Mouse (Mus musculus) right cerebral cortex, postnatal 14 days (tissue): ENCODE data around the gene Hoxb5.

ENCODE experiments used
- DNase-seq: peaks from one replicate; pipeline ENCODE4 v3.0.0; 2022

Gene Hoxb5

DNA sequence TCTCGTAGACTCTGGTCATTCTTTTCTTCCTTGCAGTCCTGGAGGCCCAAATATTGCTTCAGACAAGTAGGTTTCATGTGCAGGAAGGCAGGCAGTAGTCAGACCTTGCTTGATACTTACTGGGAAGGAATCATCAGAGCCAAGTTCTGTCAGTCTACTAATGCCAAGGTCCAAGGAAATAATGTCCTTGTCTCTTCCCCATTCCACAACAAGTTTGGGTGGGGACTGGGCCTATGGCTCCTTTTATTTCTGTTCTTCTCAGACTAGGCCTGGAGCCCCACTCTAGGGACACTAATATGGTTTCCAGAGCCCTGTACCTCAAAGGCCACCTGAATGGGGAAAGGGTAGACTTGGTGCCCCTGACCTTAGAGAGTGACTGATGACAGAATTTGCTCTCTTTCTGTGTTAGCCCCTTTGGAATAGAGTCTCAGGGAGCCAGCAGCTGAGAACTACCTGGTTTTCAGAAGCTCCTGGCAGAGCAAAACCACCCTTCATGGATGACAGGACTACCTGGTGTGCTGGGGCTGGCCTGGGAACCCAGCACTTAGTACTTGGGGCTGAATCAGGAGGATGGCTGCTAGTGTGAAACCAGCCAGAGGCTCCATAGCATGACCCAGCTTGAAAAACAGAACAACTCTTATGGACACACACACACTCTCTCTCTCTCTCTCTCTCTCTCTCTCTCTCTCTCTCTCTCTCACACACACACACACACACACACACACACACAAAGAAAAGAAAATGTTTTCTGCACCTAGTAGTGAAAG lies 14.5 kb upstream of the Hoxb5 start:
- DNase-seq = no peak

DNA sequence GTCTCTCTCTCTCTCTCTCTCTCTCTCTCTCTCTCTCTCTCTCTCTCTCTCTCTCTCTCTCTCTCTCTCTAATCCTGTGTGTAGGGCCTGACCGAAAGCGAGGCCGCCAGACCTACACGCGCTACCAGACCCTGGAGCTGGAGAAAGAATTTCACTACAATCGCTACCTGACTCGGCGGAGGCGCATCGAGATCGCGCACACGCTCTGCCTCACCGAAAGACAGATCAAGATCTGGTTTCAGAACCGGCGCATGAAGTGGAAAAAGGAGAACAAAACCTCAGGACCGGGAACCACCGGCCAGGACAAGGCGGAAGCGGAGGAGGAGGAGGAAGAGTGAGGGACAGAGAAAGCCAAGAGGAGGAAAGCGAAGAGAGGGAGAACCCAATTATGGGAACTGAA lies 13.8 kb upstream of the Hoxb5 start:
- no peak for DNase-seq

DNA sequence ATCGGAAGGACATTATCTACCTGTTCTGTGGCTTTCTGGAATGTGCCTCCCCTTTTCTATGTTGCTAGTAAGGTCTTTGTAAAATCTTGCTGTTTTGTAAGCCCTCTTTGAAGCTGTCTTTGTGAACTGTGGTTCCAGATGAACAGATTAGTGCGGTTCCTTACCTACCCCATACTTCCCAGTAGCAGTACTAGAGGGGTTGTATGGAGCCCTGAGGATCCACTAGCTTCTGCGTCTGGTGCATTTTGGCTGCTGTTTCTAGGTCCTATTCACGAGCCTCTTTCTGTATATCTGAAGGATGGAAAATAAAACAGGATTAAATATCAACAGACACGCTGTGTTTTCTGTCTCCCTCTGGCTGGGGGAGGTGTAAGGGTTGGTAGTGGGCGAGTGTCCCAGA lies 13.3 kb upstream of the Hoxb5 start:
- no peak for DNase-seq

DNA sequence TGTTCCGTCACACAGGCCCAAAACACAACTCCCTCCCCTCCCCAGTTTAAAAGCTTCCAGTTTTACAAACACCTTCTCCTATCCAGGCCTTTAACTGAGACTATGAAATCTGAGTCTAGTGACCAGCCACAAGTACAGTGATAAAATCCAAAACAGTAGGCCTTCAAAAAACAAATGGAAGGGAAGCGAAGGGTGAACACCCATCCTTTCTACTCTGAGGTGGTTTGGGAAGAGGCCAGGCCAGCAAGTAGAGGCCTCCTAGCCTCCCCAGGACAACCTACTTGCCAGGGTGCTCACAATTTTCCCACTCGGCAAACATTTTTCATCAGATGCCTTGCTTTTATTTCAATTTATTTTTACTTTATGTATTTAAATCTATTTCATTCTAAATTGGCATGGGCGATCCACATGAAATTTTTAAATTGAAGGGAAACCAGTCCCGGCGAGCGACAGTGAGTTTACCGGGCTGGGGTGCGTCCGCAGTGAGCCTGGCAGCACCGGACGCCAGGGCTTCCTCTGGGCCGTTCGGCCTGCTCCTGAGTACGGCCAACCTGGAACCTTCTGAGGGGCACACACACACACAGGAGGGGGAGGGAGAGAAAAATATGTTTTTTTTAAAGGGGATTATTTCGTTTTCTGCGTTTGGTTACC lies 12.3 kb upstream of the Hoxb5 start:
- DNase-seq = no peak

DNA sequence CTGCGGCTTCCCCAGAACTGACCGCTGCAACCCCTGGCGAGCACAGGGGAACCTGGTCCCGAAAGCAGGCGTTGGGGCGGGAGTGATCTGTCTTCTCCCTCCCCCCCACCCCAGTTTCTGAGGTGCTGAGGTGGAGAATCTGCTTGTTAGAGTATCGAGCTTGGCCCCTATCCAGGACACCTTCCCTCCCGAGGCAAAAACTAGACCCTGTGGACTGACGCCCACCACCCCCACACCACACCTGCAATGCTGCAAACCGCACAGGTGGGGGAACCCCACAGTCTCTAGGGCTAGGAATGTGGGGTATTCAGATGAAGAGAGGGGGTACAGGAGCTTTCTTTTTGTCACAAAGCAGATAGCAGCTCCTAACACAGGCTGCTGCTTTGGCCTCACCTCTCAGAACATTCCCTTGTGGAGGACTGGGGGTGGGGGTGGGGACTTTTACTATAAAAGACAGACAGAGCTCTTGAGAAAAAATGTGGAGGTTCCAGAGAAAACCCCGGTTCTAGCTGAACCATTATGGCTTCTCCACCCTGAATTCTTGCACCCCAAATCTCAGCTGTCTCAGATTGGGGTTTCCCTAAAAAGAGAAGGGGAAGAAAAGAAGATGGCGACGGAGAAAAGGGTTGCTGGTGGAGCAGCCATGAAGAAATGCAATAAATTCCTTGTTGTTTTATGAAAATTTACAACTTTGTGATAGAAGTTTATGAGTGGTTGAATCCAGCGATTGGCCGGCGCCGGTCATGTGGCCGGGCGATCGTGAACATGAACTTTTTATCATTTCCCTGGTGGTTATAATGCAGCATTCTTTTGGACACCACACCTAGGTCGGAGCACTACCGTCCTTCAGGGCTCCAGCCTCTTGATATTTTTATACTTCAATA lies 11.2 kb upstream of the Hoxb5 start, which contains the start of gene Hoxb6:
TSS of gene Hoxb6 (plus strand) at position 796 of the 884 bp plus-strand sequence.
- no peak for DNase-seq

DNA sequence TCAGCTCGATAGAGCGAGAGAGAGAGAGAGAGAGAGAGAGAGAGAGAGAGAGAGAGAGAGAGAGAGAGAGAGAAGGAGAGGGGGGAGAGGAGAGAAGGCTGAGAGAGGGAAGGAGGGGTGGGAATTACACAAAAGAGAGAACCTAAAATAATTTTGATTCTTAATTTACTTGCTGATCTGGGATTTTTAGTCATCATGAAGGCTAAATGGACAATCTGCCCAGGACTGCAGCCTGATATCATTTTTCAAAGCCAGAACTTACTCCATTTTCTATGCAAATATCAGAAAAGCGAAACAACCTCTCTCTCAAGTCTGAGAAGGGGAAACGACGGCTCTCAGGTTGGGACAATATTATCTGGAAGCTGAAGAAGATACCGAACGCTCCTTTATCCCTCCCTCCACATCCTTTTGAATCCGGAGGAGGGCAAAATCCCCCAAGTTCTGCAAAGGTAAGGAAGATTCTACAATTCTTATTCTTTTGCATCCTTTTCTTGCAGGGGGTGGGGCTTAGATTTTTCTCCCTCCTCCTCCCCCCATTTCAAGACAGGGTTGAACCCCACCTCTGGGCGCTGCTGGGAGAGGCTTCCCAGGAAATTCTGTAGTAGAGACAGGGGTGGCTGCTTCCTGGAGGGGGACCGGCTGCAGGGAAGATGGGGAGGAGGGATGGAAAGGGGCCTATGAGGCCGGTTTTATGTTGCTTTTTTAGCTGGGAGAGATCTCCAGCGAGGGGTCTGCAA lies 10.4 kb upstream of the Hoxb5 start:
- DNase-seq = no peak

DNA sequence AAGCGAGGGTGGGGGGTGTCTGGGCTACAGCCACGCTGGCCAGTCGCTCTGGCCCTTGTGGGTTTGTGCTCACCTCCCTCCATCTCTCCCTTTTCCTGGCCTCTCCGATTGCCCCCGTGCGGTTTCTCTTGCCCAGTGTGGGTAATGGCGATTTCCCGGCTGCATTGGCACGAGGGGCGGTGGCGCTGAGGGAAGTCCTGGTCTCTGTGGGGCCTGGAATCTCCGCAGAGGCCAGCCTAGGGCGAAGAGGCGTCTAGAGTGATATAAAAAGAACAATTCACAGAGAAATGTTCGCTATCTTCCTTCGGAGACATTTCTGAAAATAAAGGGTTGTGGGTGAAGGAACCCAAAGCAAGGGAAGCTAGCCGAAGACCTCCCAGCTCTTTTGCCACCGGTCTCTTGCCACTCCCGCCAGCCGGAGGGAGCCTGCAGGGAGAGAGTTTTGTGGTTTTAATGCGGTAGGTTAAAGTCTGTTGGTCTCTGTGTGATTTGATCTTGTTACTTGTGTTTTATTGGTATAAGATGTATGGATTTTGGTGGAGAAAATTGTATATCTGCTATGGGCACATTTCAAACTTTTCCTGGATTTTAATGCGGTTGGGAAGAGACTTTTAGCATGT lies 9.7 kb upstream of the Hoxb5 start:
- no peak for DNase-seq

DNA sequence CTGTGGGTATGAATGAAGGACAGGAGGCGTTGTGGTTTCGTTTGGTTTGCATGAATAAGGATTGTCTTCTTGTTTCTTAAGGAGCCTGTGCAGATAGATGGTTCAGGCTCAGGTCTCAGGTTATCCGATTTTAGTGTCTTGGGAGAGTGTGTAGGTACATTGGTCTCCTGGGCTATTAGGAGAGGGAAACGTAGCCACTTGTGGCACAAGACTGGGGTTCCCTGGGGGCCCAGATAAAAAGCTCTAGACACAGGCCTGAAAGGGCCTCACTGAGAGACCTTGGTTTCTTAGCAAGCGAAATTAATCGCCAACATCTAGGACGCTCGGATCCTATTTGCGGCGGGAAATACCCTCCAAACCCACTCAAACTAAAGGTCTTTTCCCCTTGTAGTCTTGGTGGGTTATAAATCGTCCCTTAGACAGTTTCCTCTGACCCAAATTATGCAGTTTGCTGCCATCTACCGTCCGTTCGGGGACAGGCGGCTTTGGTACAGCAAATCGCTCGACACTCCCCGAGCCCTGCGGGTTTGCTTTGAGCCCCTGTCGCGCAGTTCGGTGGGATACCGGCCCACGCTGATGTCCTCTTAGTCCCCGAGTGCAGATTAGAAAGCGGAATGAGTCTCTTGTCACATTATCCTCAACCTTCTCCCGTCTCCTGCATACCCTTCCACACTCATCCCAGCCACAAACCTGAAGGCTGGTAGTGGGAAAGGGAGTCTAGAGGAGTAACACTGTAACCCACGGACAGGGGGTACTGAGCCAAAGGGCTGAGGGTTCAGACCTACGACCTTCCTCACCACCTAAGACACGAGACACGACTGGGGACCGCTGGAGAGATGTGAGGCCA lies 8.7 kb upstream of the Hoxb5 start:
- DNase-seq = peak; percentile 50

DNA sequence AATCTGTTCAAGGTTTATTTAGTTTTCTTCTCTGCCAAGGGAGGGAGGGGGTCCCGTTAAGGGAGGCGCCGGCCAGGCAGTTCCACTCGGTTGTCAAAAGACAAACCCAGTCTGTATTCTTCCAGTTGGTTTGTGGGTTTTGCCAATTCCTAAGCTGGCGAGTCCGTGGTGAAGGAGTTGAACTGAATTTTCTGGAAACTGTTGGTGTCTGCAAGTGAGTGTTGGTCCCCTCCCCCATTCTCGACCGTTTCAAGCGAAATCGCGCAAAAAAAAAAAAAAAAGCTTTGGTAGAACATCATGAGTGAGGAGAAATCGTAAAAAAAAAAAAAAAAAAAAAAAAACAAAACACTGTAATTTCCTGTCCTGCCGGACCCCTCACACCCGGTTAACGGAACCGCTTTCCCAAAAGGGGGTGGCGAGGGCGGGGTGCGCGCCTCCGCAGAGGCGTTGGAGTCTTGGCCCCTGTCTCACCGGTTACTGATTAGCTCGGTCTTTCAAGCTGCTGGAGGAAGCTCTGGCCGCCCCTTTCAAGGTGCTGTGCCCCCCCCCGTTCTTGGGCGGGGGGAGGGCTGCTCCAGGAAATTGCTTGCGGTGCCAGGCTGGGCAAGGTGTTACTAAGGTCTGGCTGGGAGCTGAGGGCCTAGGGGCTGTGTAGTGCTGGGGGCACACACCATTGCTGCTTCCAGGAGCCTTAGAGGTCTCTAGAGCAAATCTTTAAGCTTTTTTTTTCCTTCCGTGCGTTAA lies 7.9 kb upstream of the Hoxb5 start:
- DNase-seq = no peak

DNA sequence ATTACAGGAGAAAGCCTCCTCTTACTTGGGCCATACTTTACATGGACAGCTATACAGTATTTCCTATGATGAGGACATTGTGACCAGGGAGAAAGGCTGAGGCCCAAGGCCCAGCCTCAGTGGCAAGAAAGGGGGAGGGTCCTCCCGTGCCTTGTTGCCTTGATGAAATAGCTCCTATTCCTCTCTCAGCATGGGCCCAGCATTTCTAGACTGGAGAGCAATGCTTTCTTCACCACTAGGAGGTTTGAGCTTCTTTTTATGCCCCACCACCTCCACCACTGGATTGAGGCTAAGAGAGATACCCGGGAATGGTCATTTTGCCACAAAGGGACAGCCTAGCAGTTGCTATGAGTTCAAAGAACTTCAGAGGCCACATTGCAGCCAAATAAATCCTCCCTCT lies 6.1 kb upstream of the Hoxb5 start:
- DNase-seq = no peak

DNA sequence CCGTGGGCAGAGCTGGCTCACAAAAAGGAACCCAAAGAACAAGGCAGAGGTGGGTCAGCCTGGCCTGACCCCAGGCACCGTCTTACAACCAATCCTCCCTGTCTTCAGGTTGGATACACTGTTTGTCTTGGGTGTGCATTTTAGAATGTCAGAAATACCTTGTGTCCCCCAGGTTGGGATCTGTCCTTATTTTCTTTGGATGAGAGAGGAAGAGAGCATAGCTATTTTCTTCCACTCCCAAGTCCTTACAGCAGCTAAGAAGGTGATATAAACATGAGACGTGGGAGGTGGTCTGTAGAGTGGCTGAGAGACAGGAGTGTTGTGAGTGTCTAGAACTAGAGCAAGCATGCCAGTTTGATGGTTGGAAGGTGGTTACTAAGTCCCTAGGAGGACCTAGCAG lies 5.7 kb upstream of the Hoxb5 start:
- no peak for DNase-seq

DNA sequence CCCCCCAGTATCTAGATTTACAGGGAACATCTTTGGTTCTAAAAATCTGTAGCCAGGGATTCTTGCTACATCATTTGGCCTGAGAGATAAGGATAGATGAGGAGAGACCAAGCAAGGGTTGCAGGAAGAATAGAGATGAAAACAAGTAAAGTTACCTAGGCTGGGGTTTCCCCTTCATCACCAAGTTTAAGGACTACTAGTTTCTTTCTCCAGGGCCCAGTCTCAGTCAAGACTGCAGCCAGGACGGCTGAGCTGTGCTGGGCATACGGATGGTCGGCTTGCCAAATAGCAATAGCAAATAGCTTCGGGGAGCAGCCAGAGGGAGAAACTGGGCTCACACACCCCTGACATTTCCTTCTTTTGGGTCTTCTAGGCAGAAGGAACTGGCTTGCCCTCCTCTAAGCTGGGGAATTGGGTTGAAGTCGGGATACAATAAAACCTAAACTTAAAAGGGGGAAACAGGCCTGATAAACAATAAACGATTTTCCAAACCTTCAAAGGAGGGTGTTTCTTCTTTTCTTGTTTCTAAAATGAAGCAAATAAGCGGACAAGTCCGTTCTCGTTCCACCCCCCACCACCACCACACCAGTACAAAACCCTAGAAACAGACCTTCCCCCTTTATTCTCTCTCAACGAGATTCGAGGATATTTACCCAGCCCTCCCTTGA lies 5.0 kb upstream of the Hoxb5 start:
- DNase-seq = no peak

DNA sequence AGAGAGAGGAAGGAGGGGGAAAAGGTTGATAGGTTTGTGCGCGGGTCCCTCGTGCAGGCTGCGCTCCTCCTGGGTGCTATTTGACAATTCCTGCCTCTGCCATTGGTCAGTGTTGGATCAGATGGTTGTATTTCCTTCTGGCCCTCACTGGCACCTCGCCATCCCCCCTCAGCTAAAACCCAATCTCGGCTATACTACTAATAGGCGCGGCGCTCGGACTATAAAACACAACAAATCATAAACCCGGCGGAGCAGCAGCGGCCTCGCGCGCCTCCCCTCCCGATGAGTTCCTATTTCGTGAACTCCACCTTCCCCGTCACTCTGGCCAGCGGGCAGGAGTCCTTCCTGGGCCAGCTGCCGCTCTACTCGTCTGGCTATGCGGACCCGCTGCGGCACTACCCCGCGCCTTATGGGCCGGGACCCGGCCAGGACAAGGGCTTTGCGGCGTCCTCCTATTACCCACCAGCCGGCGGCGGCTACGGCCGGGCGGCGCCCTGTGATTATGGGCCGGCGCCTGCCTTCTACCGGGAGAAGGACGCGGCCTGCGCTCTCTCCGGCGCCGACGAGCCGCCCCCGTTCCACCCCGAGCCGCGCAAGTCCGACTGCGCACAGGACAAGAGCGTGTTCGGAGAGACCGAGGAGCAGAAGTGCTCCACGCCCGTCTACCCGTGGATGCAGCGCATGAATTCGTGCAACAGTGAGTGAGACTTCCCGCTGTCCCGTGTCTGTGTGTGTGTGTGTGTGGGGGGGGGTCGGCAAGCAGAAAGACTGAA lies 4.1 kb upstream of the Hoxb5 start:
- DNase-seq = no peak

DNA sequence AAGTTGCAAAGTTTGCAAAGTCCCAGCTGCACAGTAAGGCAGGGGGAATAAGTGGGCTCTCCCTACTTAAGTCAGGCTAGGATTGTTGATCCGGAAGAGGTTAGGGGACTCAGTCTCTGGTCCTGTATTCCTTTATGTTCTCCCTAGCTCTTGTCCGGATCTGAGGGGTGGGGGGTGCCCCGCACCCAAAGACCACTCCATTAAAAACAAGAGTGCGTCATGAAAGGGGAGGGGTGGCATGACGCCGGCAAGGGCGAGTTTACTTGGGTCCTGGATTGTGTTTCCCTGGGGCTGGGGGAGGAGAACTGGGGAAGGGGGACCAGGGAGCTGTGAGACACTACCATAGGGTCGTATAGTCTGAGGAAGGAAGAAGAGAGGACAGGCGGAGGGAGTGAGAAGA lies 3.4 kb upstream of the Hoxb5 start:
- no peak for DNase-seq

DNA sequence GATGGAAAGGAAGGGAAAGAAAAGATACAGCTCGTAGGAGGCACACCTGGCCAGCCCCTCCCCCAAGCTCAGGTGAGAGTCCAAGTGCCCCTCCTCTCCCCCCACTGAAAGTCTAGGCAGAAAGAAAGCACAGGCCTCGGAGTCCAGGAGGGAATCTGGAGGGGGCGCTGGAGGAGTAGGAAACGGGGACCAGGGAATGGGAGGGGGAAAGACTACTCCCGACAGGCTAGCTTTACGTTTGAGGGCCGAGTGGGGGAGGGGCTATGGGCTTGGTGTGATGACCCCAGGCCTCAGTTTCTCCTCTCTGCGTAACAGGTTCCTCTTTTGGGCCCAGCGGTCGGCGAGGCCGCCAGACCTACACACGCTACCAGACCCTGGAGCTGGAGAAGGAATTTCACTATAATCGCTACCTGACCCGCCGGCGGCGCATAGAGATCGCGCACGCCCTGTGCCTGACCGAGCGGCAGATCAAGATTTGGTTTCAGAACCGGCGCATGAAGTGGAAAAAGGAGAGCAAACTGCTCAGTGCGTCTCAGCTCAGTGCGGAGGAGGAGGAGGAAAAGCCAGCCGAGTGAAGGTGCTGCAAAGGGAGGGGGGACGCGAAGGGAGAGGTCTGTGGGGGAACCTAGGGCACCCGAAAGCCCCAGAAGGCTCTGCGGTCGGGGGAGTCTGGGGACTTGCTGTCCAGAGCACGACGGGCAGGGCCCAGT lies 2.6 kb upstream of the Hoxb5 start:
- no peak for DNase-seq

DNA sequence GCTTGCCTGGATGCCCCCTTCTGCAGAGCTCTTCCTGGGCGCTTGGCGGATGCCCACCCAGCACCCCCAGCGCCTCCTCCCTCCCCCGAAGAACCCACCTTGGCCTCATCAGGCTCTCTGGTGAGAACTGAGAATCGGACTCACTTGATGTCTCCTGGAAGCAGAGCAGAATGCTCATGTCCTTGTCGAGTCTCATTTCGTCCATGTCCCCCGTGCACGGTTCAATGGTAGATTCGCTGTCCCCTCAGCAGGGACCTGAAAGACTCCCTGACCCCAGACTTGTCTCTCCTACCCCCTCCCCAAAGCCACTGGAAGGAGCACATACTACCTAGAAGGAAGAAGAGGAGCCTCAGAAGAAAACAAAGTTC lies 2.1 kb upstream of the Hoxb5 start:
- DNase-seq = no peak

DNA sequence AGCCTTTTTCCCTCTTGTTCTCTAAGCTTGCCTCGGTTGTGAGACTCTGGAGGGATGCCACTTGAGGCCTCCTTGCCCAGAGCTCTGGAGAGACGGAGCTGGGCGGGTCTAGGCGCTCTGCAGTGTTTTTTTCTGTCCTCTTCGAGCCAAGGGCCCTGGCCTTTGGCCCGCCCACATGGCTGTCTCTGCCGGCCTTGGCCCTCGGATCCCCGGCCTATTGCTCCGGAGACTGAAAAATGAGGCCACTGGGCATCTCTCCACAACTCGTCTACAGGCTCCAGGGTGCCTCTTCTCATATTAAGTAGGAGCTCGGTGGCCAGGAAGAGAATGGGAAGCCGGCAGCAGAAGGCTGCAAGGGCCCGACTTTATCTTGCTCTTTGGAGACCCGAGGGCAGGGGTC lies 1.3 kb upstream of the Hoxb5 start:
- no peak for DNase-seq

DNA sequence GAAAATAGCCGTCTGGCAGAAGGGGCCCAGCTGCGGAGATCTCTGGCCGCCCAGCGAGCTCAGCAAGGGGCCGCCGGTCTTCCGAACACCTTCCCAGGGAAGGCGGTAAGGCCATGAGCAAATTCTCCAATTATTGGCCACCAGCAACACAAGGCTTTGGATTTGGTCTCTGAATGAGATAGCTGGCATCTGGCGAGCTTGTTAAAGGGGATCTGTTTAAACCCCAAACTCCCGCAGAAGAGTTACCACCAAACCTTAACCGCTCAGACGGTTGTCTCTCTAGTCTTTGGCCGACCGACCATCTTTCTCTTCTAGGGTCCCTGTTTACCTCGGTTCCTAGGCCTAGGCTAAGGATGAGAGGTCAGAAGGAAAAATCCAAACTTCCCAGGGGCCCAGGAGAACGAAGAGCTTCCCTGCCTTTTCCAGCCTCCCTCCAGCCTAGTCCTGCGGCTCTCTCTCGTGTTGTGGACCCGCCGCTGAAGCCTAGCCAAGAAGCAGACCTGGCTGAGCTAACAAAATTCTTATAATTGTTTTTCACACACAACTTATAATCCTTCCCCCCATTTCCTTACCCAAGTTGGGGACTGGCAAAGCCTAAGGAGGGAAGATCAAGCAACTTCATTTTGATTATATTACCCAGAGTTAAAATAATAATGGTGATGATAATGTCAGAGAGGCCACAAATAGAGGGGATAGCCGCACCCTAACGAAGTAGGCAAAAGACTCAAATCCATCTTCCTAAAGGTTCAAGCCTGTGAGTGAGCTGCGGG lies 570 bp upstream of the Hoxb5 start:
- no peak for DNase-seq
